Mouse (Mus musculus) T-cell, adult 2 months (primary cell): ENCODE results near the gene Drc3.

Experiments used
- DNase-seq: peaks from one replicate; pipeline ENCODE4 v3.0.0; 2022; ENCODE audit warnings: low spot score

The Drc3 gene

GRCm38 (mm10) chr11:60338291-60338690 lies 14.8 kb upstream of the Drc3 start:
- peak; percentile 50 for DNase-seq

DNA sequence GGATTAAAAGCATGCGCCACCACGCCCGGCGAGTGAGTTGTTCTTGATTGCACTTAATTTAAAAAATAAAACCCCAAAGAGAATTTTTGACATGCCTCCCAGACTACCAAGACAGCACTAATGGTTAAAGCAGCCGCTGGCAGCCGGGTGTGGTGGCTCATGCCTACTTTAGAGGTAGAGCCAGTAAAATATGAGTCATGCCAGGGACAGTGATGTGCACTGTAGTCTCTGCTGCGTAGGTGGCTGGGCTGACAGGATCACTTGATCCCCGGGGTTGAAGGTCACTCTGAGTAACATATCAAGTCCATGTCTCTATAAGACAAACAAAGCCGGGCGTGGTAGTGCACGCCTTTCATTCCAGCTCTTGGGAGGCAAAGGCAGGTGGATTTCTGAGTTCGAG lies 13.8 kb upstream of the Drc3 start:
- DNase-seq, result no peak

DNA sequence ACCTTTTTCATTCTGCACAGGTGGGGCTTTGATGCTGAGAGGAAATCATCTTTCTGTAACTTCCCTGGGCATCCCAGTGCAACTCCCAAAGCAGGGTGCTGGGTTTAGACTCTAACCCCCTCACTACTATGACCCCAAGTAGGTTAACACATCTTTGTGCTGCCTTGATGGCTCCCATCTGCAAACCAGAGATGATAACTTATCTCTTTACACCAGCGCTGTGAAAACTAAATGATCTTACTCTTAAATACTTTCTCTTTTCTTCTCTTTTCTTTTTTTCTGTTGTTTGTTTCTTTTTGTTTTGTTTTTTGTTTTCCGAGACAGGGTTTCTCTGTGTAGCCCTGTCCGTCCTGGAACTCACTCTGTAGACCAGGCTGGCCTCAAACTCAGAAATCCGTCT lies 7.3 kb upstream of the Drc3 start:
- DNase-seq, result no peak

DNA sequence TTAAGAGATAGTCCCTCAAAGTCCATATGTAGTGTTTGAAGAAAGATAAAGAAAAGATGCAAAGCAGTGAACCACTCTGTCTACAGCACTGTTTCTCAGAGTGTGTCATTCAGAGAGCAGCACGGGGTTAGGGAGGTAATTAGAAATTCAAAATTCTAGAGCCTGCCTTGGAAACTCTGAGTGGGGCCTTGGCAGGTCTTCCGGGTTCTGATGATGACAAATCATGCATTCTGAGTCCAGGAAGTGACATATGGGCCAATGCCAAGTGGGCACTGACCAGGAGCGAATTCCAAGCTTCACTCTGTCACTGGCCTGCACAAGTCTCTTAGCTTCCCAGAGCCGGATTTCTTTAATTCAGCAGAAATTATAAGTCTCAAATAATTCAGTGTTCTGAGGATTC lies 6.6 kb upstream of the Drc3 start:
- no peak for DNase-seq

DNA sequence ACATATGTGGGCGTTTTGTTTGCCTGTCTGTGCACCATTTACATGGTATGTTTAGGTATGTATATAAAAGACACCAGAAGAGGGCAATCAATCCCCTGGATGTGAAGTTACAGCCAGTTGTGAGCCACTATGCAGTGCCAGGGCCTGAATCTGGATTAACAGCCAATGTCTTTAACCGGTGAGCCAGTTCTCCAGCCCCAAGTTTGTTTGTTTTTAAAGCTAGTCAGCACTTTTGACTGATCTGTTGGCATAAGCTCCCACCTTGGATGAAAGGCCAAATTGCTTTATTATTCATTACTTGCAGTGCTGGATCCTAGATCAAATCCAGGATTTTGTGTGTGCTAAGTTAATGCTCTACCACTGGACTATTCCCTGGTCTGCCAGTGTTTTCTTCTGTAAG lies 1.7 kb upstream of the Drc3 start:
- peak; percentile 4 for DNase-seq

GRCm38 (mm10) chr11:60351925-60352371 lies 1.2 kb upstream of the Drc3 start:
- DNase-seq, result no peak

GRCm38 (mm10) chr11:60355952-60356351 lies 2.8 kb downstream of the Drc3 start:
- no peak for DNase-seq

- no peak for DNase-seq
Observed at GRCm38 (mm10) chr11:60357116-60357515, 4.0 kb downstream of the Drc3 start.

GRCm38 (mm10) chr11:60358548-60358947 lies 5.4 kb downstream of the Drc3 start:
- no peak for DNase-seq

DNA sequence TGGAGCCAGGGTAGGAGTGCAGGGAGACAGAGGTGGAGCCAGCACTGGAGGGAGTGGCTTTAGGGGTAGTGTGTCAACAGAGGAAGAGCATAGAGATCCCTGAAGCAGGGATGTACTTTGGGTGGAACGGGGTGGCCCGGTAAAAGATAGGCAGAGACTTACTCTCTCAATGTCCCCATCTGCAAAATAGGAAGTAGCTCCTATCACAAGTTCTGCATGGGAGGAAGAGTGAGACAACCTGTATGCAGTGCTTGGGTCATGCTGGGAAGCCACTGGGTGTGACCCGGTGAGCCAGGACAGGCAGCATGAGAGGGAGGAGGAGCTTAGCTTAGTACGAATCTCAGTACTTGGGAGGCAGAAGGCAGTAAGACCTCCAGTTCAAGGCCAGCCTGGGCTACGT lies 6.0 kb downstream of the Drc3 start:
- no peak for DNase-seq

DNA sequence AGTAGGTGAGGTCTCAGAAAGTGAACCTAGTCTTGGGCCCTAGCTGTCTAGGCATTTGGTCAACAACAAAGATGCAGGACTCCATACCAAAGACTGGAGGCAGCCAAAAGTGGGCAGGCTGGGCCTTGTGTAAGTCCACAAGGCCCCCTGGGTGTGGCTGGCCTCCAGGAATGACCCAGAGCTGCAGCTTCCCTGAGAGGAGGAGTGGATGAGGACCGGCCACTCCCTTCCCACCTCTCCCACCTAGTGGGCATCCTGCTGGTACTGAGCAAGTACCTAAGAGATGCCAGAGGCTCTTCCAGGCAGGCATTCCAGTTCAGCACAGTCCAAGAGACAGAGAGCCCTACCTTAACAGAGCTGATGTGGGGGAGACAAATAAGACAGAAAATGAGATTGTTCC lies 6.8 kb downstream of the Drc3 start:
- DNase-seq, result no peak

DNA sequence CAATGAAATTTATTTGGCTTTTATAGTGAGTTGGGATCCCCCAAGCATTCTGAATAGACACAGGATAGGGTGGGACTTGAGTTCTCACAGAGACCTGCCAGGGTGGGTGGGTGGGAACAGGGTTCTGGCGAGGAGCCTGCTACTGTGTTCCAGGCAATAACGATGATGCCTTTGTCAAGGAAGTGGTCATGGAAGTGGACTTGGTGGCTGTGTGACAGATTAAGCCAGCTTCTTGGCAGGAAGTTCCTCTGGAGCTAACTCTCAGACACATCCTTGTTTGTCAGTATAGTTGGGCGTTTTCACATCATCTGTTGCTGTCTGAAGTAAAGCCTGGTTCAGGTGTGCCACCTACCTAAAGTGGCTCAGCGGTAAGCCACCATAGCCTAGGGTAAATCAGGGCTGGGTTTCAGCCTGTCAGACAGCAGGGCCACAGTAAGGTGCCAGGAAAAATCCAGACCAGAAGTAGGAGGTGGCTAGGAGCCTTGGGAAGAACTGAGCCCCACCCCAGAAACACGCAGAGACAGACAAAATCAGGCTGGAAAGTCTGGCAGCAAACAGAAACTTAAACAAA lies 7.6 kb downstream of the Drc3 start:
- no peak for DNase-seq

DNA sequence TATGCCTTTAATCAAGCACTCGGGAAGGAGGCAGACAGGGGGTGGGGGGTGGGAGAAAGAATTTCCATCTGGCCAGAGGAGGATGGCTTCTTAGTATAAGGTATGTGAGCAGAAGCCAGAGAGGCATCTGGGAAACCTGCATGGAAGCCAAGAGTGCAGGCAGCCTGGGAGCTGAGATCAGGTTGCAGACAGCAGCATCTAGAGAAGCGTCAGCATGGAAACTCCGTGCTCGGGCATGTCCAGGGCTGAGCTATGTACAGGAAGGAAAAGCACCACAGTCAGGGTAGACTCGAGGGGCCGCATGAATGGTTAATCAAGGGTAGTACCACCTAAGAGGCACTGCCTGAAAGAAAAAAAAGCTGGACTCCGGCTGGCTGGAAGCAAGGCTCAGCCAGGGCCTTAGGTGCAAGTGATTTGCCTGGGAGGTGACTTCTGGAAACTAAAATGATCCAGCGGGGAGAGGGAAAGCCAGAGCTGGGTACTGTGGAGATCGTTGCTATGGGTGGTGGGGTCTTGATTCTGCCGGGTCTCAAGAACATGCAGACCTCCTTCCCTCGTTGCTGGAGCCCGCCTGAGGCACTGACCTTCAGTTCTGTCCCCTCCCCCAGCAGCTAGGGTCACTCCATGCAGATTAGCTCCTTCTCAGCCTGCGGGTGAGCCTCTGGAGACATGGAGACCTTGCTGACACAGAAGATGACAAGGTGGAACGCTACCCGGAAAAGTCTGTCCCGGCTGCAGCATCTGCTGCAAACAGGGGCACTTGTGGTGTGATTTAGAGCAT lies 13.3 kb downstream of the Drc3 start:
- DNase-seq, result no peak

- no peak for DNase-seq
Observed at GRCm38 (mm10) chr11:60367256-60367655, 14.1 kb downstream of the Drc3 start.

- peak; percentile 3 for DNase-seq
Observed at GRCm38 (mm10) chr11:60368909-60369308, 15.8 kb downstream of the Drc3 start.

GRCm38 (mm10) chr11:60369448-60369847 lies 16.3 kb downstream of the Drc3 start:
- no peak for DNase-seq

DNA sequence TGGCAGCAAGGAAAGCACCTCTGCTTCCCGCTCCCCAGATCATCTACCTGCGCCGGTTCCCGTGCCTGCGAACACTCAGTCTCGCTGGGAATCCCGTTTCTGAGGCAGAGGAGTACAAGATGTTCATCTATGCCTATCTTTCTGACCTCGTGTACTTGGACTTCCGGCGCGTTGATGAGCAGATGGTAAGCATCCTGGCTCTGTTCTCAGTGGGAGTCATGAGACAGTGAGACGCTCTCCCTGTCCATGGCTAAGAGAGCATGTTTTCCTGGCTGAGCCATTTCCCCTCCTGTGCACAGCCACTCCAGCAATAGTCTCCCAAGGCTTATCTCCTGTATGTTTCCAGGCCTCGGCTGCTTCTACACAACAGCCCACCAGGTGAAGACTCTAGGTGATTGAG lies 17.3 kb downstream of the Drc3 start:
- DNase-seq, result no peak

DNA sequence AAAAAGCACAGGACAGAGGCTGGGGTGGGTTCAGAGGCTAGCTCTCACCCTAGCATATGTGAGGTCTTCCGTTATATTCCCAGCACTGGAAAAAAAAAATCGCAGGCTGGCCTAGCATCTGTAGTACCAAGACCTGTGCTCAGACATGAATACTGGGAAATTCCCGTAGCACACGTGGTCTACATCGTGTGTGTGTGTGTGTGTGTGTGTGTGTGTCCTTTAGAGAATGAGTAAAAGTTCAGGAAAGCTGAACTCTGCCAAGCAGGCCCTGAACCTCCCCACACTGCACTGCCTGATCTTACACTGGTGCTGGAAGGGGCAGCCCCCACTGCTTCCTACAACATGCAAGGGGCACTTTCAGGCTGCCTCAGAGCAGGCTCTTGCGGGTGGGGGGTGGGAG lies 21.4 kb downstream of the Drc3 start:
- DNase-seq, result no peak

DNA sequence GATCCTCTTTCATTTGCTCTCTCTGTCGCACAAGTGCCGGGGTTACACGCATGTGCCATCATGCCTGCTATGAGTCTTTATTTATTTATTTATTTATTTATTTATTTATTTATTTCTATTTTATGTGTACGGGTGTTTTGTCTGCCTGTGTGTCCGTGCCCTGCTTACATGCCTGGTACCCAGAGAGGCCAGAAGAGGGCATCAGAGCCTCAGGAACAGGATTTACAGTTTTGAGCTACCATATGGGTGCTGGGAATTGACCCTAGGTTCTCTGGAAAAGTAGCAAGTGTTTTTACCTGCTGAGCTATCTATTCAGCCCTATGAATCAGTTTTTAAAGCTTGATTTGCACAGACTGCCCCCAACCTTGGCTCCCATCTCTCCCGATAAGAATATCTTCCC lies 30.4 kb downstream of the Drc3 start:
- DNase-seq, result no peak

GRCm38 (mm10) chr11:60384762-60385421 lies 31.8 kb downstream of the Drc3 start:
- DNase-seq, result no peak

- DNase-seq, result no peak
Observed at GRCm38 (mm10) chr11:60385946-60386345, 32.8 kb downstream of the Drc3 start.

DNA sequence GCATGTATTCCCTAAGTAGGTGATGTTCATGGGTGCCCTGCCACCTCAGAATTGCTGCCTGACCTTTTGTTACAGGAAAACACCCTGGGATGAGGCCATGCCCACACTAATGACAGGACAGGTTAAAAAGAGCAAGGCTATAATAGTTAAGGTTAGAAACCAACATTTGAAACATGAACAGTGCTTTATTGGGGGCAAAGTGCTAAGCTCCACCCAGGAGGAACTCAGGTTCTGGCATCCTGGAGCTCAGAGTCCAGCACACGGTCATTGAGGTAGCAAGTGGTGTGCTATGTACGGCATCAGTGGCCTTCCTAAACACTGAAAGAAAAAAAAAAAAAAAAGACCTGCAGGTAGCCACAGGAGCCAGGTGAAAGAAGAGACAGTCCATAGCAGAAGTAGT lies 34.8 kb downstream of the Drc3 start:
- no peak for DNase-seq

DNA sequence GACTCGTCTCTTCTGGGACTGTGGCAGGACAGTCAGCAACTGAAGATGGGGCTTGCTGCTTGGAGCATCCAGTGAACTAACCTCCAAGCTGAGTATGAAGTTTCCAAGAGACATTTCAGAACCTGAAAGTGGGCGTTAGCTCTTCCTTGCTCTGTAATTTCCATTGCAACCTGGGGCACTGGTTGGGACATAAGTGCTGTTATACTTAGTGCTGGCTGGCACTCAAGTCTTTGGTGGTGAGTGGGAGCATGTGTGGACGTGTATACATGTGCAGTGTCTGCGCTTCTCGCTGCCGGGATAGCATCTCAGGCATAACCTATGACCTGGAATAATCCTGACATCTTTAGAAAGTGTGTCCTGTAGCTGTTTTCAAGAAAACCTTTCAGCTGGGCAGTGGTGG lies 38.2 kb downstream of the Drc3 start:
- no peak for DNase-seq
